Mouse (Mus musculus) spleen, embryonic (tissue): ENCODE results near the gene Pex26.

Source experiments
- CTCF ChIA-PET: fragments of 350-600 bp; sonication (Branson Sonifier 250); formaldehyde crosslinking; loops from one replicate; lab custom pipeline; 2022; lab: Charles Lee

Pex26 gene

GRCm38 (mm10) chr6:121183414-121184173 is at the start of gene Pex26:
Gene Pex26 (plus strand): TSS chr6:121183667.
- CTCF ChIA-PET: interaction anchor here (0.6 kb wide), 1 partner anchor 344 kb away, joined by 12 read pairs; no protein-coding TSS in a partner anchor

DNA sequence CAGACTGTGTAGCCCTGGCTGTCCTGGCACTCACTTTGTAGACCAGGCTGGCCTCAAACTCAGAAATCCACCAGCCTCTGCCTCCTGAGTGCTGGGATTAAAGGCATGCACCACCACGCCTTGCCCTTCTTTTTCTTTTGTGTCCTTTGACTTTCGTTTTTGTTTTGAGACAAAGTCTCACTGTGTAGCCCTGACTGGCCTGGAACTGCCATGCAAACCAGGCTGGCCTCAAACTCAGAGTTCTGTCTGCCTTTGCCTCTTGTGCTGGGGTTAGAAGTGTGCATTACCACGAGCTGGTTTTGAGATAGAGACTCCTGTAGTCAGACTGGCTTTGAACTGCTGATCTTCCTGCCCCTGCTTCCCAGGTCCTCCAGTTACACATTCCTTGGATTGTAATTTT is 49.2 kb upstream of the Pex26 start:
- CTCF ChIA-PET: interaction anchor here (0.6 kb wide), 2 partner anchors 86 to 265 kb away, joined by 3 read pairs; no protein-coding TSS in a partner anchor

- CTCF ChIA-PET: interaction anchor here (0.5 to 0.6 kb wide), 2 partner anchors 83 to 86 kb away, joined by 3 to 4 read pairs; no protein-coding TSS in a partner anchor
Measured at GRCm38 (mm10) chr6:121134884-121135283, 48.6 kb upstream of the Pex26 start.

DNA sequence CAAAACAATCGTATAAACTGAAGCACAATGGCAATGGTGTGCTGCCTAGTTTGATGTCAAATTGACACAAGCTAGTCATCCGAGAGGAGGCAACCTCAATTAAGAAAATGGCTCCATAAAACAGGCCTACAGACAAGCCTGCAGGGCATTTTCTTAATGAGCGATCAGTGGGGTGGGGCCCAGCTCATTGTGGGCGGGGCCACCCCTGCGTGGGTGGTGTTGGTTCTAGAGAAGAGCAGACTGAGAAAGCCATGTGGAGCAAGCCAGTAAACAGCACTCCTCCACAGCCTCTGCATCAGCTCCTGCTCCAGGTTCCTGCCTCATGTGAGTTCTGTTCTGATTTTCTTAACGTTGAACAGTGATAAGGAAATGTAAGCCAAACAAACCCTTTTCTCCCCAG is 46.2 kb upstream of the Pex26 start:
- CTCF ChIA-PET: no interaction called here

- CTCF ChIA-PET: no interaction called here
Measured at GRCm38 (mm10) chr6:121138338-121139040, 45.0 kb upstream of the Pex26 start.

DNA sequence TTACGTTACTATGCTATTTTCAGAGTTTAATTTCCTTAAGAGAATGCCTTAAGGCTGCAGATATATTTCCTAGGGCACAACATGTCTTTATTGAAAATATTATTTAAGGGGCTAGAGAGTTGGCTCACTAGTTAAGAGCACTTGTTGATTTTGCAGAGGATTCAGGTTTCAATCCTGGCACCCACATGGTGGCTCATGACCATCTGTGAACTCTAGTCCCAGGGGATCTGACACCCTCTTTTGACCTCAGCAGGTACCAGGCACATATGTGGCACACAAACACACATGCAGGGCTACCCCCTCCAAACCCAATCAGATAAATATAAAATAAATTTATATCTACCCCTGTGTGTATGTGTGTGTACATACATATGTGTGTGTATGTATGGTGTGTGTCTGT is 44.2 kb upstream of the Pex26 start:
- CTCF ChIA-PET: no interaction called here

- CTCF ChIA-PET: no interaction called here
Measured at GRCm38 (mm10) chr6:121142298-121142697, 41.2 kb upstream of the Pex26 start.

GRCm38 (mm10) chr6:121143439-121143838 is 40.0 kb upstream of the Pex26 start:
- CTCF ChIA-PET: no interaction called here

DNA sequence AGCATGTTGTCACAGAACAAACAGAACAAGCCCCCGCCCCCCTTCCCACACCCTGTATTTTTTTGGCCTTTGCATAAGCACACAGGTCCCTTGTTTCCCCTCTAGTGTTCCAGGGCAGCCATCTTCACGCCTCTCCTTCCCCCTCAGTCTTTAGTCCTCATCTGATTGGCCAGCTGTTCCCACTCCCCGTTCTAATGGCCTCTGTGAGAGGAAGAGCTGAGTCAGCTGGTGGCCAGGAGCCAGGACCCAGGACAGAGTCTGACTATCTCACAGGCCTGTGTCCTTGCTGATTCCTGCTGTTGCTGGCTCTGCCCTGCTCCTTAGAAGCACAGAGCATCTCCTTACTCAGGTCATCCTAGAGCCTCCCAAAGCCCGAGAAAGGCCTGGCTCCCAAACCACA is 39.4 kb upstream of the Pex26 start:
- CTCF ChIA-PET: no interaction called here

DNA sequence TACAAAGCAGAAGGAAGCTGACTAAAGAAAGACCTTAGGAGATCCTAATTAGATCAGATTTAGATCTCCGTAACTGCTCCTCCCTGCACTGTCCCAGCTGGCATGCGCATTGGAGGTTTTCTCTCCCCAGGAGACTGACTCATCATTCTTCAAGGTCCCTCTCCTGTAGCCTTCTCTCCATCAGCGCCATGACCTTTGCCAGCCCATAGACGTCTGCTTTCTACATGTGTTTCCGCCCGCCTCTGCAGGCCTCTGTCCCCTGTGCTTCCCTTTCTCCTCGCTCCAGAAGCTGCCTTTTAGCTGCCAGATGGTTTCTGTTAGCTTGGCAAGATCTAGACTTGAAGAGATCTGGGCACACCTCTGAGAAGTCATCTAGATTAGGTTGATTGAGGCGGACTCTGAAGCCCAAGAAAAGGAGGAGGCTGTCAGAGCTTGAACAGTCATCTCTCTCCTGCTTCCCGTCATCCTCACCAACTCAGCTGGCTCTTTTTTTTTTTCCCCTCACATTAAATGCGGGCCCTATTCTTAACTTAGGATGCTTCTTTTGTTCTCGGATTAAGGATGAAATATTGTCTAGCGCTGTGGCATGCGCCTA is 38.4 kb upstream of the Pex26 start:
- CTCF ChIA-PET: no interaction called here

DNA sequence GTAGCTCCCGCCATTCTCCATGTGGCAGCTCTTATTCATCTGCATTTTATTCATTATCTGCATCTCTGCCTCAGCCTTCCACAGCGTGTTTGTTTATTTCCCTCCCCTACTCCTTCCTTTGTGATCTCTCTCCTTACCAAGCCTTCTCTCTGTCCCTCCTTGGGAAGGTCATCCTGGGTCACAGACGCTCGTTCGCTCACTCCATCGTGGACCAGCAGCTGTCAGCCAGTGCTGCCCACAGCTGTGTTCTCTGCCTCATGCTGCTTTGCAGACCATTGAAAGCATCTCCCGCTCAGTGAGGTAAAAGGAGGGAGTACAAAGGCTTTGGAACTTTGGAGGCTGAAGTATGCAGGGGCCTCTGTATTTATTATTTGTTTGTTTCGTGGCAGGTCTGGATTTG is 37.6 kb upstream of the Pex26 start:
- CTCF ChIA-PET: no interaction called here

- CTCF ChIA-PET: interaction anchor here (0.5 kb wide), 1 partner anchor 11 kb away, joined by 3 read pairs; no protein-coding TSS in a partner anchor
Measured at GRCm38 (mm10) chr6:121146798-121147197, 36.7 kb upstream of the Pex26 start.

GRCm38 (mm10) chr6:121148360-121148759 is 35.1 kb upstream of the Pex26 start:
- CTCF ChIA-PET: interaction anchor here (0.7 kb wide), 1 partner anchor 153 kb away, joined by 3 read pairs; no protein-coding TSS in a partner anchor

- CTCF ChIA-PET: interaction anchor here (0.8 kb wide), 1 partner anchor 171 kb away, joined by 3 read pairs; no protein-coding TSS in a partner anchor
Measured at GRCm38 (mm10) chr6:121149420-121149819, 34.0 kb upstream of the Pex26 start.

- CTCF ChIA-PET: interaction anchor here (0.8 kb wide), 1 partner anchor 172 kb away, joined by 3 read pairs; no protein-coding TSS in a partner anchor
Measured at GRCm38 (mm10) chr6:121150126-121150525, 33.3 kb upstream of the Pex26 start.

DNA sequence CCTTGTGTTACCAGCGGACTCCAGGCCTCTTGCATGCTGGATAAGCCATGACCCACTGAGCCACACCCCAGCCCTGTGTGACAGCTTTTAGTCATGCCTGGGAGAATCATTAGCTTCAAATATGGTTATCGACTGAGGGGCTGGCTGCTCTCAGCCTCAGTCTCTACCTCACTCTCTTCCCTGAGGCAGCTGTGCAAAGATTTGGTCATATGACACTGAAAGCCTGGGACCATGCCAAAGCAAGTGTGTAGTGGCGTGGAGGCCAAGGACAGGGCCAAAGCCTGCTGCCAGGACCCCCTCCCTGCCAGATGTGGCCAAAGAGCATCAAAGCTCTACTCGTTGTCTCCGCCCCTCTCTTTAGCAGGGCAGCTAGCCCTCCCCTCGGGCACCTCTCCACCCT is 31.7 kb upstream of the Pex26 start:
- CTCF ChIA-PET: no interaction called here

- CTCF ChIA-PET: no interaction called here
Measured at GRCm38 (mm10) chr6:121153177-121153576, 30.3 kb upstream of the Pex26 start.

- CTCF ChIA-PET: no interaction called here
Measured at GRCm38 (mm10) chr6:121154451-121155300, 28.8 kb upstream of the Pex26 start.

- CTCF ChIA-PET: no interaction called here
Measured at GRCm38 (mm10) chr6:121156030-121156429, 27.4 kb upstream of the Pex26 start.

DNA sequence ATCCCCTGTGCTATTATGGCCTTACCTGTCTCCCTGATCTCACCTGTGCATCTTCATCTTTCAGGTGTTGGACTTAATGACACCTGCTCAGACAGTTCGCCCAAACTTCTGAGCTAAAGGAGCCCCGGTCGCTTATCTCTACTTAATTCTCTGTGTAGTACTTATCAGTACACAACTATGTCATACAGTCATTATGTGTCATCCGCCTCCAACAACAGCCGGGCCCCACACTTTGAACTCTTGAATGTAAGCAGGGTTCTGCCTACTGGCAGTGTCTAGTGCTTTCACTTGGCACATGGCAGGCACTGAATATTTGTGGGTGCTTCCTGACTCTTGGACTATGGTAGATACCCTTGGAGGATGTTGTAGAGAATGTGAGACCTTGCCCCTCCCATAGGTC is 23.9 kb upstream of the Pex26 start:
- CTCF ChIA-PET: no interaction called here

GRCm38 (mm10) chr6:121160126-121160525 is 23.3 kb upstream of the Pex26 start:
- CTCF ChIA-PET: no interaction called here
